Mouse (Mus musculus) hindbrain, embryonic 14.5 days (tissue): Measurements from ENCODE around the gene Slc48a1. TPM values are rescaled to one million over a fixed set of nuclear protein-coding genes. Genes with fewer than 3 reads are reported as not detected.

Source experiments
- ATAC-seq: fragments of 200-750 bp; cut with Nextera tagmentation; 2 replicates; pipeline ENCODE4 v1.8.0; 2017; ENCODE audit warnings: moderate number of reproducible peaks, mild to moderate bottlenecking, moderate TSS enrichment, moderate library complexity; ENCODE audit not compliant: low FRiP score
- DNase-seq: peaks from one replicate; pipeline ENCODE4 v3.0.0-alpha.2; 2015; ENCODE audit warnings: low spot score
- H3K27ac ChIP-seq: fragments of 300-500 bp; sonication (generic); 2 replicates; pipeline ENCODE4 v1.5.1; 2014; ENCODE audit warnings: mild to moderate bottlenecking, moderate library complexity
- H3K27me3 ChIP-seq: fragments of 300-500 bp; sonication (generic); 2 replicates; pipeline ENCODE4 v1.6.1; 2014; ENCODE audit warnings: mild to moderate bottlenecking, low read length, mixed read lengths; ENCODE audit not compliant: control insufficient read depth, insufficient read depth
- H3K36me3 ChIP-seq: fragments of 300-500 bp; sonication (generic); replicated peaks from 2 replicates; pipeline ENCODE4 v1.6.1; 2014; ENCODE audit not compliant: control insufficient read depth, insufficient read depth
- H3K4me1 ChIP-seq: fragments of 300-500 bp; sonication (generic); replicated peaks from 2 replicates; pipeline ENCODE4 v1.6.1; 2014; ENCODE audit warnings: antibody characterized with exemption, low read length, mixed read lengths; ENCODE audit not compliant: control insufficient read depth, insufficient read depth
- H3K4me2 ChIP-seq: fragments of 300-500 bp; sonication (generic); replicated peaks from 2 replicates; pipeline ENCODE4 v1.6.1; 2014; ENCODE audit warnings: mild to moderate bottlenecking, moderate library complexity
- H3K4me3 ChIP-seq: fragments of 300-500 bp; sonication (generic); replicated peaks from 2 replicates; pipeline ENCODE4 v1.5.1; 2014; ENCODE audit warnings: mild to moderate bottlenecking, low read length
- H3K9ac ChIP-seq: fragments of 300-500 bp; sonication (generic); 2 replicates; pipeline ENCODE4 v1.6.1; 2014
- H3K9me3 ChIP-seq: fragments of 300-500 bp; sonication (generic); 2 replicates; pipeline ENCODE4 v1.6.1; 2016; ENCODE audit warnings: low read length; ENCODE audit not compliant: control insufficient read depth
- WGBS: fragments of 180-500 bp; shearing (Covaris S2); extraction: QIAGEN DNeasy Blood & Tissue Kit; methylation state at CpG from one replicate; pipeline ENCODE4 v1.1.7; 2014; 5-methylcytosine and 5-hydroxymethylcytosine counted together
- polyA plus RNA-seq: library from polyadenylated mRNA; unstranded; fragments of >200 nt; fragmentation: Nextera tagmentation; extraction: Ambion mirVana; gene quantifications from 2 replicates; pipeline ENCODE4 v1.2.1, GENCODE M21; 2014

The Slc48a1 gene
- polyA plus RNA-seq, 1 experiment from 2014 or later, result 92.6 TPM

- Histone ChIP-seq H3K36me3 (peaks cover 61% of the 10 kb centered on the region), H3K4me2 (no peak overlapping the region), H3K9me3 (no peaks in the 10 kb centered on the region), H3K9ac (no peak overlapping the region), H3K27ac (no peak overlapping the region), H3K4me1 (peaks cover 26% of the 10 kb centered on the region), H3K4me3 (no peak overlapping the region), H3K27me3 (no peaks in the 10 kb centered on the region)
- ATAC-seq, result no peak
- WGBS, result 89% methylated on average over 13 of the region's 13 CpGs
- no peak for DNase-seq
Measured at GRCm38 (mm10) chr15:97800853-97801252, 22.5 kb downstream of the Slc48a1 start.

DNA sequence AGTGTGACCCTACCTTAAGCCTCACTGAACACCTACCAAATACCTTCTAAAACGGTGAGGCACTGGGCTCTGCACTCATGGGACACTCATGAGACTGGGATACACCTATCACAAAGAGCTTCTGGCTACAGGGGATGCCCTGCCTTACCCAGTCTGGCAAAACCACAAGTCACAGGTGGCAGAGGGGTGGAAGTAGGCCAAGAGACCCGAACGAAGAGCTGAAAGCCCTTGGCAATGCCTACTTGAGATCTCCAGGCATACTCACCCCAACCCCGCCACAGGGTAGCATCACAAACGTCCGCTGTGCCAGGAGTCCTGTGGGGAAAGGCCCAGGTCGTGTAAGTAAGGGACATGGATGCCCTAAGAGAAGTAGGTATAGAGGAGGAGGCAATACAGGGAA is 23.5 kb downstream of the Slc48a1 start:
- H3K27me3 ChIP-seq, result no peaks in the 10 kb centered on the region
- H3K4me1 ChIP-seq, result peaks cover 26% of the 10 kb centered on the region
- peak overlapping the region; percentile 45 for H3K4me2 ChIP-seq
- H3K4me3 ChIP-seq, result no peak overlapping the region
- 0 out of 2 replicates have a peak overlapping the region, but pooled peaks have one; percentile 47 for H3K9ac ChIP-seq
- H3K36me3 ChIP-seq, result peaks cover 61% of the 10 kb centered on the region
- 68% methylated on average over 7 of the region's 7 CpGs for WGBS
- DNase-seq, result no peak
- H3K9me3 ChIP-seq, result no peaks in the 10 kb centered on the region
- no peak overlapping the region for H3K27ac ChIP-seq
- no peak for ATAC-seq

DNA sequence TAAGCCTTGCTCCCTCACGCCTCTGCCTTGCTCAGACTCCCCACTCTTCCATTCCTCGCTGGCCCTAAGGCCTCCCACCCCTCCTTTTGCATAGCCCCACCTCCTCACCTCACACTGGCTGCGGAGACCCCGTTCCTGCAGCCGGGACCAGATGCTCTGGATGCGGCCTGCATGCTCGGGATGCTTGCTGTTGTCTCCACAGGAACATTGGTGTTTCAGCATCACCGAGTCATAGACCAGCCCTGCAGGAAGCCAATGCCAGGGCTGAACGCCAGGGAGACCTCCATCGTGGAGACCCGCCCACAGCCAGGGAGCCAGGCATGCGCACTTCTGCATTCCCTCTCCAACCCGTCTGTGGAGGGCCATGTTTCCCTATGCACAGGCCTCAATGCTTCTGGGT is 24.3 kb downstream of the Slc48a1 start:
- 11% methylated on average over 13 of the region's 13 CpGs for WGBS
- peaks cover 26% of the 10 kb centered on the region for H3K4me1 ChIP-seq
- peak; percentile 74; the same call in 1 of the 2 replicates for ATAC-seq

GRCm38 (mm10) chr15:97807867-97808266 is 29.5 kb downstream of the Slc48a1 start:
- peaks cover 53% of the 10 kb centered on the region for H3K36me3 ChIP-seq
- ATAC-seq, result no peak

More for the DNA sequence above, 24.3 kb downstream of the Slc48a1 start:
- DNase-seq, result peak; percentile 69
- Histone ChIP-seq H3K9me3 (no peaks in the 10 kb centered on the region), H3K4me2 (peak overlapping the region; percentile 45), H3K9ac (peak overlapping the region; percentile 47), H3K27ac (peak overlapping the region; percentile 71), H3K36me3 (peaks cover 60% of the 10 kb centered on the region), H3K4me3 (peak overlapping the region; percentile 13; the same call in 1 of the 2 replicates), H3K27me3 (no peaks in the 10 kb centered on the region)

GRCm38 (mm10) chr15:97808532-97808931 is 30.2 kb downstream of the Slc48a1 start:
- DNase-seq (no peak), ATAC-seq (no peak)
- 88% methylated on average over 14 of the region's 14 CpGs for WGBS
- Histone ChIP-seq H3K4me3 (no peak overlapping the region), H3K27me3 (no peaks in the 10 kb centered on the region), H3K36me3 (peaks cover 53% of the 10 kb centered on the region), H3K9ac (no peak overlapping the region), H3K4me2 (no peak overlapping the region), H3K27ac (no peak overlapping the region), H3K9me3 (no peaks in the 10 kb centered on the region), H3K4me1 (peaks cover 17% of the 10 kb centered on the region)

More at GRCm38 (mm10) chr15:97807867-97808266, 29.5 kb downstream of the Slc48a1 start:
- WGBS, result 73% methylated on average over 12 of the region's 12 CpGs
- H3K27me3 ChIP-seq, result no peaks in the 10 kb centered on the region
- no peak overlapping the region for H3K27ac ChIP-seq
- H3K9me3 ChIP-seq, result no peaks in the 10 kb centered on the region
- no peak overlapping the region for H3K4me2 ChIP-seq
- DNase-seq, result no peak
- no peak overlapping the region for H3K4me3 ChIP-seq
- peaks cover 11% of the 10 kb centered on the region for H3K4me1 ChIP-seq
- no peak overlapping the region for H3K9ac ChIP-seq

DNA sequence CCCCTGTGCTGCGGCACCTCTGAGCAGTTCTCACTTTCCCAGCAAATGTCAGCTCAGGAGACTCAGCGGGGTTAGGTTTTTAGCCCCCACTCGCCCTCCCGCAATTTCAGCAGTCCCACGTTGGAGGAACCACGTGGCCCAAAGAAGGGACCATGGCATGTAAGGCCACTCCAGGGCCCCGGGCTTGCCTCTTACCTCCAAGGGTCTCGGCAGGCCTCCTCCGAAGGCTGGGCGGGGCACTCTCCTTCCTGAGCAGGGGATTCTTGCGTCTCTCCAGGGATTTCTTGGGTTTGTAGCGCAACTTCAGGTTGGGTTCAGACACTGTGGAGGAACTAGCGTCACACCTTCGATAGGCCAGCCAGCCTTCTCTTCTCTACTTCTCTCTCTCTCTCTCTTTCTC is 30.9 kb downstream of the Slc48a1 start:
- ATAC-seq (no peak), DNase-seq (no peak)
- Histone ChIP-seq H3K36me3 (peaks cover 53% of the 10 kb centered on the region), H3K9me3 (no peaks in the 10 kb centered on the region), H3K27me3 (no peaks in the 10 kb centered on the region), H3K4me3 (no peak overlapping the region), H3K9ac (no peak overlapping the region), H3K4me2 (no peak overlapping the region), H3K27ac (no peak overlapping the region), H3K4me1 (peaks cover 24% of the 10 kb centered on the region)
- WGBS, result 86% methylated on average over 14 of the region's 14 CpGs

GRCm38 (mm10) chr15:97809942-97810341 is 31.6 kb downstream of the Slc48a1 start:
- DNase-seq (no peak), ATAC-seq (no peak)
- H3K4me2 ChIP-seq, result no peak overlapping the region
- H3K27me3 ChIP-seq, result no peaks in the 10 kb centered on the region
- H3K4me1 ChIP-seq, result peaks cover 31% of the 10 kb centered on the region
- no peak overlapping the region for H3K27ac ChIP-seq
- no peak overlapping the region for H3K4me3 ChIP-seq
- 82% methylated on average over 5 of the region's 5 CpGs for WGBS
- no peak overlapping the region for H3K9ac ChIP-seq
- H3K36me3 ChIP-seq, result peaks cover 48% of the 10 kb centered on the region
- no peaks in the 10 kb centered on the region for H3K9me3 ChIP-seq

GRCm38 (mm10) chr15:97810399-97810798 is 32.1 kb downstream of the Slc48a1 start:
- Histone ChIP-seq H3K9me3 (no peaks in the 10 kb centered on the region), H3K4me3 (no peak overlapping the region), H3K27ac (no peak overlapping the region), H3K4me1 (peaks cover 31% of the 10 kb centered on the region), H3K4me2 (no peak overlapping the region), H3K27me3 (no peaks in the 10 kb centered on the region), H3K9ac (no peak overlapping the region), H3K36me3 (peaks cover 44% of the 10 kb centered on the region)
- ATAC-seq (no peak), DNase-seq (no peak)
- 97% methylated on average over 5 of the region's 5 CpGs for WGBS

DNA sequence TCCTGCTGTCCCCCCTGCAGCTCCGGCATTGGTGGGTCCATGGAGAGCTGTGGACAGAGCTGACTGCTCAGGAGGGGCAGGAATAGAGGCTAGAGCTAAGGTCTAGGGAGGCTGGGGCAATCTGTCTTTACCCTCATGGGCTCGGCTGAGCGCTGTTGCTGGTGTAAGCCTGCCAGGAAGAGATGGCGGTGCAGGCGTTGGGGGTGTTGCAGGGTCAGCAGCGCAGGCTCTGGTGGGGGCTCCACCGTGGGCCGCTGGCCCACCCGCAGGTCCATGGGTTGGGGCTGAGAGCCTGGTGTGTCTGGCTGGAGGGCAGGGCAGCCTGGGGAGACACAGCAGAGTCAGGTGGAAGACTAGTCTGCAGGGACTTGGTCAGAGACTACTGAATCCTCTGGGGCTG is 33.0 kb downstream of the Slc48a1 start:
- peaks cover 31% of the 10 kb centered on the region for H3K4me1 ChIP-seq
- no peak overlapping the region for H3K9ac ChIP-seq
- no peak overlapping the region for H3K4me3 ChIP-seq
- no peaks in the 10 kb centered on the region for H3K9me3 ChIP-seq
- 83% methylated on average over 9 of the region's 9 CpGs for WGBS
- DNase-seq (no peak), ATAC-seq (no peak)
- no peak overlapping the region for H3K27ac ChIP-seq
- peaks cover 40% of the 10 kb centered on the region for H3K36me3 ChIP-seq
- no peaks in the 10 kb centered on the region for H3K27me3 ChIP-seq
- no peak overlapping the region for H3K4me2 ChIP-seq

GRCm38 (mm10) chr15:97812126-97812525 is 33.8 kb downstream of the Slc48a1 start:
- 57% methylated on average over 6 of the region's 6 CpGs for whole genome bisulfite sequencing
- Histone ChIP-seq H3K9ac (no peak overlapping the region), H3K4me1 (peaks cover 31% of the 10 kb centered on the region), H3K27ac (peak overlapping the region; percentile 75), H3K27me3 (no peaks in the 10 kb centered on the region), H3K9me3 (no peaks in the 10 kb centered on the region), H3K4me2 (no peak overlapping the region), H3K4me3 (no peak overlapping the region), H3K36me3 (peaks cover 34% of the 10 kb centered on the region)
- peak; percentile 62 for DNase-seq
- ATAC-seq, result peak; percentile 68
